Mouse (Mus musculus) layer of hippocampus, postnatal 10 days (tissue): Measurements from ENCODE around the gene Lztfl1. TPM values are rescaled to one million over a fixed set of nuclear protein-coding genes. Genes with fewer than 3 reads are reported as not detected.

Experiments
- DNase-seq, 2 experiments: peaks; one replicate each; pipeline ENCODE4 v3.0.0; 2021; ENCODE audit warnings: low spot score in 2 of 2
- total RNA-seq, 2 experiments: library from RNA; stranded (reverse); gene quantifications; 2 replicates each; pipeline ENCODE4 v1.2.3; 2021

Lztfl1 gene
- total RNA-seq, 2 experiments from 2014 or later = 57.7 to 57.8 TPM

DNA sequence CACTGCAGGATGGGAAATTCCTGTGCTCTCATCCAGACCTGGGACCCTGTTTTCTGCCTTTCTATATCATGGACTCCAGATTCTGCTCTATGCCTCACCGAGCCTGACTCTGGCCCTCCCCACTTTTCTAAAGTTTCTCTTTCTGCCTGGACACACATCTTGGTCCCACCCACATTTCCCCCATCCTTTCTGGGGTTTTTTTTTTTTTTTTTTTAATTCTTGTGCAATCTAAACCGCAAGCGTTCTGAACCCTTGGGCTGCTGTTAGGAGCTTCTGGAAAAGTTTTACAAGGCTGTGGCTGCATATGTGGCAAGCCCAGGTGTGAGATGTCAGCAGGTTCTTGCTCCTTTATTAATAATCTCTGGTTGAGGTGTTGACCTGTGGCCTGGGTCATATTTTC, 33.8 kb downstream of the Lztfl1 start:
- no peak for DNase-seq

GRCm38 (mm10) chr9:123679198-123679597, 38.3 kb downstream of the Lztfl1 start:
- DNase-seq = no peak

- DNase-seq = no peak
Observed at GRCm38 (mm10) chr9:123678327-123679105, 39.0 kb downstream of the Lztfl1 start, which contains the start of the genes Ccr9 and Slc6a20a. Gene Ccr9, plus strand, starts transcription at chr9:123678439. Gene Slc6a20a, minus strand, starts transcription at chr9:123678885.

GRCm38 (mm10) chr9:123665645-123666044, 51.9 kb downstream of the Lztfl1 start:
- peak; percentile 32 to 41 for DNase-seq

DNA sequence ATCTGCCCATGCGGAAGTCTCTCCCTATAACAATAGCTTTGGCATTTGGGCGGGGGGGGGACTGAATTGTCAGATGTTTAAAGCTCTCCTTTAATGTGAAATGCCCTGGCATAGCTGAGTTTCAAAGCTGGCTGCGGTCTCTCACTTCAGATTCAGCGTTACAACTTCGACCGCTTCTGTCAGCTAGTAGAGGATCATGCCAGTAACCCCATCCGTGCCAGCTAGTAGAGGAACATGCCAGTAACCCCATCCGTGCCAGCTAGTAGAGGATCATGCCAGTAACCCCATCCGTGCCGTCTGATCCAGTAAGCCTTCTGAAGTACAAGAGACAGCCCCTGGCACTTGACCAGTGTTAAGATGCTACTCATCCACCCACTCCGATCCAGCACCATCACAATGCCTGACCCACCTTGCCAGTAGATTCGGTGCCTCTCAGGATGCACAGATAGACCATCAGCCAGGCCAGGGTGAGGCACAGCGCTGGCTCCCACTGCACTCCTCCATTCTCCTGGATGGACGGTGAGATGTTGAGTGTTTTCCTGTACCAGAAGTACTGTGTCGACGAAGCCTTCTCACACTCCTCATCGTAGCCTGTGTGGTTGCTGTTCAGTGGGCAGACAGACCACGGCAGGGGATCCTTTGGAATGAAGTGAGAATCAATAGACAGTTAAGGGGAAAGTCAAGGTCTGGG, 57.4 kb downstream of the Lztfl1 start:
- peak in 1 of 2 experiments; percentile 26 for DNase-seq

- DNase-seq = no peak
Observed at GRCm38 (mm10) chr9:123658981-123659380, 58.5 kb downstream of the Lztfl1 start.

DNA sequence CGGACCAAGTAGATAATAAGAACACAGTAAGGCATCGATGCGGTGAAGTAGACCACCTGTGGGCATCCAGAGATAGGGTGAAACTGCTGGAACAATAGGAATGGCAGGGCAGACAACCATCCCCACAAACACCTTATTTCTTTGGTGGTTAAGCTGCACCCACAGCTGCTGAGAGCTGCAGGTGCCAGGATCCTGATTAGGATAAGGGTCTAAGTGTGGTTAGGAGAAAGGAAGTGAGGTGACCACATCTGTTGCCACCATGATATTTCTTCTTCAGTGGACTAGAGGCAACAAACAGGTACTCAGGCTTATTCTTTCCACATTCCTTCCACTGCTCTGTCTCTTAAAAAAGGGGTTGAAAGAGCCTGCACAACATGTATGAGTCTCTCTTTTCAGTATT, 60.0 kb downstream of the Lztfl1 start:
- DNase-seq = no peak

- DNase-seq = no peak
Observed at GRCm38 (mm10) chr9:123651369-123651768, 66.1 kb downstream of the Lztfl1 start.

DNA sequence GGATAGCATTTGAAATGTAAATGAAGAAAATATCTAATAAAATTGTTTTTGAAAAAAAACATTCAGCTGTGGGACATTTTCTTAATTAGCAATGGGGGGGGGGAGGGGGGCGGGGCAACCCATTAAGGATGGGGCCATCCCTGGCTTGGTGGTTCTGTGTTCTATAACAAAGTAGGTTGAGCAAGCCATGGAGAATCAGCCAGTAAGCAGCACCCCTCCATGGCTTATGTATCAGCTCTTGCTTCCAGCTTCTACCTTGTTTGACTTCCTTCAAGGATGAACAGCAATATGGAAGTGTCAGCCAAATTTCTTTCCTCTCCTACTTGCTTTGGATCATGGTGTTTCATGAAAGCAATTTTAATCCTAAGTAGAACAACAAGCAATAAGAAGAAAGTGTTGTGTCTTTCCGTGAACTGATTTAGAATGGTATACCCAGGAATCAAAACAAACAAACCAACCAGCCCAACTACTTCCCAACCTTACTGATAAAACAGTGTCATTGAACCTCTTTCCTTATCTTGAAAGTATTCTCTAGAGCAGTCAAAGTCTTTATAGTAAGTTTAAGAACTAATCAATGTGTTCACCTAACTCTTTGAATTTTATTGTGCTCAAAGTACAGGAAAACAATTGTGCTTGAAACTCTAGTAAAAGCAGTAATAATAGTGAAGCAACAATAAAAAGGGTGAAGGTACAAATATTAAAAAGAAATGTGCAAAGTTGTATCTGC, 67.5 kb downstream of the Lztfl1 start:
- DNase-seq = no peak

Other genes starting within 250 kb of the Lztfl1 start
- 10 to 100 TPM in 1 of 2 experiments, 1 to 10 TPM in 1; 9.6 to 13.5 TPM for gene Limd1, start 239.0 kb downstream of the Lztfl1 start, total RNA-seq
- gene Sacm1l, start 187.9 kb downstream of the Lztfl1 start, total RNA-seq = 10 to 100 TPM; 41.1 to 44.5 TPM
- gene Slc6a20b, start 85.1 kb downstream of the Lztfl1 start, total RNA-seq = under 1 TPM; 0.46 to 0.74 TPM
- under 1 TPM in 1 of 2 experiments, not detected in 1; 0.09 TPM for gene Ccr9, start 39.3 kb downstream of the Lztfl1 start, total RNA-seq
- 10 to 100 TPM; 12.4 to 19.4 TPM for gene Slc6a20a, start 38.8 kb downstream of the Lztfl1 start, total RNA-seq
- not detected for gene Cxcr6, start 88.8 kb upstream of the Lztfl1 start, total RNA-seq
- gene Fyco1, start 134.2 kb upstream of the Lztfl1 start, total RNA-seq = 10 to 100 TPM; 18.6 to 25.1 TPM
- gene Xcr1, start 144.3 kb upstream of the Lztfl1 start, total RNA-seq = not detected